Mouse (Mus musculus) heart, embryonic 16.5 days (tissue): ENCODE measurements around the gene E130218I03Rik. TPM values are rescaled to one million over a fixed set of nuclear protein-coding genes. Genes with fewer than 3 reads are reported as not detected.

ENCODE experiments used
- ATAC-seq: fragments of 200-750 bp; cut with Nextera tagmentation; replicated peaks from 2 replicates; pipeline ENCODE4 v1.8.0; 2017; ENCODE audit warnings: moderate number of reproducible peaks; ENCODE audit not compliant: insufficient read depth, low FRiP score; ENCODE audit errors: extremely low read depth
- H3K27ac ChIP-seq: fragments of 300-500 bp; sonication (generic); 2 replicates; pipeline ENCODE4 v1.5.1; 2014; ENCODE audit warnings: mild to moderate bottlenecking, low read length, control low read depth, moderate library complexity
- H3K27me3 ChIP-seq: fragments of 300-500 bp; sonication (generic); 2 replicates; pipeline ENCODE4 v1.6.1; 2014; ENCODE audit warnings: low read length, mixed read lengths; ENCODE audit not compliant: control insufficient read depth, insufficient read depth
- H3K36me3 ChIP-seq: fragments of 300-500 bp; sonication (generic); 2 replicates; pipeline ENCODE4 v1.6.1; 2014; ENCODE audit not compliant: control insufficient read depth, insufficient read depth
- H3K4me1 ChIP-seq: fragments of 300-500 bp; sonication (generic); 2 replicates; pipeline ENCODE4 v1.6.1; 2014; ENCODE audit warnings: low read length, mixed read lengths; ENCODE audit not compliant: control insufficient read depth, insufficient read depth
- H3K4me2 ChIP-seq: fragments of 300-500 bp; sonication (generic); 2 replicates; pipeline ENCODE4 v1.6.1; 2014; ENCODE audit warnings: low read depth, mild to moderate bottlenecking, control low read depth, low read length
- H3K4me3 ChIP-seq: fragments of 300-500 bp; sonication (generic); 2 replicates; pipeline ENCODE4 v1.5.1; 2014; ENCODE audit warnings: mild to moderate bottlenecking, control low read depth, low read length
- H3K9ac ChIP-seq: fragments of 300-500 bp; sonication (generic); 2 replicates; pipeline ENCODE4 v1.6.1; 2014; ENCODE audit warnings: low read length, control low read depth
- H3K9me3 ChIP-seq: fragments of 300-500 bp; sonication (generic); replicated peaks from 2 replicates; pipeline ENCODE4 v1.6.1; 2016; ENCODE audit warnings: low read length; ENCODE audit not compliant: control insufficient read depth
- WGBS: fragments of 180-500 bp; shearing (Covaris S2); extraction: QIAGEN DNeasy Blood & Tissue Kit; methylation state at CpG from one replicate; pipeline ENCODE4 v1.1.7; 2014; 5-methylcytosine and 5-hydroxymethylcytosine counted together
- polyA plus RNA-seq: library from polyadenylated mRNA; unstranded; fragments of >200 nt; fragmentation: Nextera tagmentation; extraction: Ambion mirVana; gene quantifications from 2 replicates; pipeline ENCODE4 v1.2.1, GENCODE M21; 2015

Gene E130218I03Rik
- 0.22 TPM in 1 of 2 replicates, not detected in the other for polyA plus RNA-seq

DNA sequence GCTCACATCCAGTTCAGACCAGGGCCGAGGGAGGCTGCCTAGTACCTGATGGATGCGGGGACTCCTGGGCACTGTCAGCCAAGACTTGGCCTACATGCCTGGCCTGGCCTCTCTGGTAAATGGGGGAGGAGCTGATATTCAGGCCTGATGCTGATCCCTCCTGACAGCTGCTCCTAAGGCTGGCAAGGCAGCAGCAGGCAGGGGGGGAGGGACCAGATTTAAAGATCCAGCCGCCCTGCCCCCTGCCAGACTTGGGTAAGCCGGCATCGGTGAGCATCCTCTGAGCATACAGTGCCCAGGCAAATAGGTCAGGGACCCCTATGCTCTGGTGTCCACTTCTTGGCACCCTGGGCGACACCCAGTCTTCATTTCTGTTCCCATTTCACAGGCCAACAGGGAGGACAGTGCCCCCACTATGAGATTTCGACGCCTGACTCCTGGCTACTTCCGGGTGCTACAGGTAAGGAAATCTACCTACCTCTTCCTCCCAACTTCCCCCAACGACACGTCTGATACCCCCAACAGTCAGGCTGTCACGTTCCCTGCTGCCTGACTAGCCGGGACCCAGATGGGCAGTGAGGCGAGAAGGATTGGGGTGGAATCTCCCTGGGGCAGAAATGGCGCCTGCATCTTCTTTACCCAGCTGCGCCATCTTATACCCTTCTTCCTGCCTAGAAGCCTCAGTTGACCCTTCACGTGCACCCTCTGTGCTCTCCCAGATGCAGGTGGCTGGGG is at the start of gene E130218I03Rik:
Gene E130218I03Rik (plus strand): TSS at position 147 of the 735 bp plus-strand sequence.
- H3K9me3 ChIP-seq: no peaks in the 10 kb centered on the region
- ATAC-seq: no peak
- H3K9ac ChIP-seq: peak within 1 kb of the TSS; percentile 89; the same call in 1 of the 2 replicates
- WGBS: 88% methylated on average over 17 of the region's 17 CpGs
- peaks cover 14% of the 10 kb centered on the region for H3K27me3 ChIP-seq
- peak within 1 kb of the TSS; percentile 99; the same call in 1 of the 2 replicates for H3K4me2 ChIP-seq
- H3K27ac ChIP-seq: no peak within 1 kb of the TSS
- no peaks in the 10 kb centered on the region for H3K36me3 ChIP-seq
- H3K4me3 ChIP-seq: peak within 1 kb of the TSS; percentile 89
- peaks cover 15% of the 10 kb centered on the region for H3K4me1 ChIP-seq

DNA sequence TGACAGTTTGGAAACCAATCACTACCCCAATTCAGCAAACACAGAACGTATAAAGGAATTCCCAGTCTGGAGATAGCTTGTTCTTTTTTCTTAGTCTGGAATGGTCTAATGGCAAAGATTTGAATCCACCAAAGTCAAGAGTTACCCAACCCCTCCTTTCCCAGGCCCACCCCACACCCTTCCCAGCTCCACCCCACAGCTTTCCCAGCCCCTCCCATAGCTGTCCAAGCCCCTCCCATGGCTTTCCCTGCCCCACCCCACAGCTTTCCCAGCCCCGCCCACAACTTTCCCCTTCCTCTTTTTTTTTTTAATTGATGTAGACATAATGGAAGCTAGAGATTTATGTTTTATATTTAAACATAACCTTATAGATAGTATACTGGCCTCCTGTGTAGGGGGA is 44.1 kb upstream of the E130218I03Rik start:
- H3K36me3 ChIP-seq: no peaks in the 10 kb centered on the region
- H3K27ac ChIP-seq: no peak overlapping the region
- no peak overlapping the region for H3K4me2 ChIP-seq
- 63% methylated on average over 2 of the region's 2 CpGs for WGBS
- H3K4me1 ChIP-seq: no peaks in the 10 kb centered on the region
- no peak overlapping the region for H3K9ac ChIP-seq
- H3K4me3 ChIP-seq: no peak overlapping the region
- no peaks in the 10 kb centered on the region for H3K9me3 ChIP-seq
- H3K27me3 ChIP-seq: no peaks in the 10 kb centered on the region
- ATAC-seq: no peak

- ATAC-seq: no peak
- WGBS: 81% methylated on average over 4 of the region's 4 CpGs
Observed at GRCm38 (mm10) chr4:134202904-134203303, 40.6 kb upstream of the E130218I03Rik start, which contains the start of gene Gm7534. TSS of gene Gm7534 (minus strand) at chr4:134203004.

GRCm38 (mm10) chr4:134203340-134203896 is 40.0 kb upstream of the E130218I03Rik start:
- H3K4me2 ChIP-seq: no peak overlapping the region
- no peaks in the 10 kb centered on the region for H3K36me3 ChIP-seq
- H3K9me3 ChIP-seq: no peaks in the 10 kb centered on the region
- WGBS: 77% methylated on average over 17 of the region's 17 CpGs
- no peak overlapping the region for H3K9ac ChIP-seq
- no peaks in the 10 kb centered on the region for H3K4me1 ChIP-seq
- no peaks in the 10 kb centered on the region for H3K27me3 ChIP-seq
- no peak overlapping the region for H3K4me3 ChIP-seq
- H3K27ac ChIP-seq: no peak overlapping the region
- ATAC-seq: no peak

More at GRCm38 (mm10) chr4:134202904-134203303, 40.6 kb upstream of the E130218I03Rik start, which contains the start of gene Gm7534:
- no peak within 1 kb of the TSS for H3K4me3 ChIP-seq
- H3K27ac ChIP-seq: no peak within 1 kb of the TSS
- no peaks in the 10 kb centered on the region for H3K9me3 ChIP-seq
- H3K9ac ChIP-seq: no peak within 1 kb of the TSS
- H3K27me3 ChIP-seq: no peaks in the 10 kb centered on the region
- H3K36me3 ChIP-seq: no peaks in the 10 kb centered on the region
- no peak within 1 kb of the TSS for H3K4me2 ChIP-seq
- no peaks in the 10 kb centered on the region for H3K4me1 ChIP-seq

DNA sequence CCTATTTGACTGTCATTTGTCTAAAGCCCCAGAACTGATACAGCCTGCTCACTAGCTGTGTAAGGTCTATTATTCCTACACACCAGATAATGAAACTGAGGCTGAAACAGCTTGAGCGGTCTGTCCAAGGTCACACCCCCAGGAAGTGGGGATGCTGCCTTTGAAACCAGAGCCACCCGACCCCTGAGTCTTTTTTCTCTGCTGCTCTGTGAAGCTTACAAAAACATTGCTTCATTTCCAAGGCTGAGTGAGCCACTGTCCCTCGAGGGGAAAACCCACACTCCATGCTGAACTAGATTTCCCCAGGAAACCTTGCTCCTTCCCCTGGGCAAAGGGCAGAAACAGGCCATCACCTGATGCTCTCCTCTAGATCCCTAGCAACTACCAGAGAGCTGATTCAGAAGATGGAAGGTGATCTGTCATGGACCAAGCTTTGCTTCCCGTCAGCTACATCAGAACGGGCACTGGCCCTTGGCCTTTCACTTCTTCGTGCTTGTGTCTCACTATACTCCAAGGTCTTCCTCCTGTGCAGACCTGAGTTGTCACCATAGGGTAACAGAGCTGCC is 36.9 kb upstream of the E130218I03Rik start:
- H3K4me2 ChIP-seq: no peak overlapping the region
- no peaks in the 10 kb centered on the region for H3K27me3 ChIP-seq
- ATAC-seq: no peak
- no peaks in the 10 kb centered on the region for H3K36me3 ChIP-seq
- 58% methylated on average over 6 of the region's 6 CpGs for WGBS
- no peak overlapping the region for H3K27ac ChIP-seq
- no peaks in the 10 kb centered on the region for H3K9me3 ChIP-seq
- no peaks in the 10 kb centered on the region for H3K4me1 ChIP-seq
- H3K4me3 ChIP-seq: no peak overlapping the region
- no peak overlapping the region for H3K9ac ChIP-seq

DNA sequence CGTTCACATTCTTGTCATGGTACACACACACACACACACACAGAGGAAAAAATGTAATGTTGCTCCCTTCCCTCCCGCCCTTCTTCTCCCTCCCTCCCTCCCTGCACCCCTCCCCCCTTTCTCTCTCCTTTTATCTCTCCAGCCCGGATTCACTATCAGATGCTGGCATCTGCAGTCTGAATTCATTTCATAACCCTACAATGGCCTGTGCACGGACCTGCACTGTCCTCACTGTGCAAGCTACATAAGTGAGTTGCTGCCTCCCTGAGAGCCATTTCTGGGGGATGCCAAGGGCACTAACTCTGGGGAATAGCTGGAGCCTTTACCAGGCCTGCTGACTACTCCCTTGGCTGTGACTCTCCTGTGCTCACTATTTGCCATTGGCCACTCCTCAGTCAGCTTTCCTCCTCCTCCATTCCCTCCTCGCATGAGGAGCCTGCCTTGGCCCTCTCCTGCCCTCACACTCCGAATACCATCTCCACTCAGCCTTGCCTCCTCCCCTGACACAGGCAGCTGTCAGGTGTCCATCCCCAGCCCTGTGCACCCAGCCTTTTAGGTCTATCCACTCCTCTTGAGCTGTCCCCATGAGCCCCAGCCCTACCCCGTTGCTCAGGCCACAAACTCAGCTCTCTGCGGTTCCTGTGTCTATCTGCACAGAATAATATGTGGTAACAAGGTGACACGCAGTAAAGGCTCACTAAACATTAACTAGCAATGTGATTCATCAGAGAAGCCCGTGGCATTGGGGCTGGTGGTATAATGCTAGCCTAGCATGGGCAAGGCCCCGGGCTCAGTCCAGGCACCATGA is 20.5 kb upstream of the E130218I03Rik start:
- no peaks in the 10 kb centered on the region for H3K4me1 ChIP-seq
- ATAC-seq: no peak
- H3K27me3 ChIP-seq: no peaks in the 10 kb centered on the region
- H3K4me2 ChIP-seq: no peak overlapping the region
- H3K9ac ChIP-seq: no peak overlapping the region
- H3K4me3 ChIP-seq: no peak overlapping the region
- 56% methylated on average over 11 of the region's 11 CpGs for WGBS
- H3K36me3 ChIP-seq: no peaks in the 10 kb centered on the region
- H3K27ac ChIP-seq: no peak overlapping the region
- no peaks in the 10 kb centered on the region for H3K9me3 ChIP-seq

- Histone ChIP-seq H3K9ac (no peak within 1 kb of the TSS), H3K36me3 (no peaks in the 10 kb centered on the region), H3K27me3 (no peaks in the 10 kb centered on the region), H3K4me2 (no peak within 1 kb of the TSS), H3K4me1 (no peaks in the 10 kb centered on the region), H3K4me3 (no peak within 1 kb of the TSS), H3K27ac (no peak within 1 kb of the TSS), H3K9me3 (no peaks in the 10 kb centered on the region)
- ATAC-seq: no peak
- WGBS: 70% methylated on average over 8 of the region's 8 CpGs
Observed at GRCm38 (mm10) chr4:134227194-134227593, 16.3 kb upstream of the E130218I03Rik start, which contains the start of gene Catsper4. TSS of gene Catsper4 (minus strand) at chr4:134227383.

- no peak overlapping the region for H3K9ac ChIP-seq
- H3K4me3 ChIP-seq: no peak overlapping the region
- H3K27me3 ChIP-seq: no peaks in the 10 kb centered on the region
- no peak overlapping the region for H3K4me2 ChIP-seq
- no peaks in the 10 kb centered on the region for H3K4me1 ChIP-seq
- ATAC-seq: no peak
- H3K27ac ChIP-seq: no peak overlapping the region
- H3K9me3 ChIP-seq: no peaks in the 10 kb centered on the region
- H3K36me3 ChIP-seq: no peaks in the 10 kb centered on the region
- WGBS: 37% methylated on average over 8 of the region's 8 CpGs
Observed at GRCm38 (mm10) chr4:134230431-134230830, 13.0 kb upstream of the E130218I03Rik start.
